Mouse (Mus musculus): ENCODE results near the gene Vmn1r214. TPM values are rescaled to one million over a fixed set of nuclear protein-coding genes. Genes with fewer than 3 reads are reported as not detected.

The Vmn1r214 gene
- polyA plus RNA-seq, 1 experiment, result not detected

- H3K36me3 ChIP-seq (ENCODE audit: control insufficient read depth, insufficient read depth, low read length), result no peaks in the 10 kb centered on the region
Measured at GRCm38 (mm10) chr13:23057778-23058177, 27.6 kb downstream of the Vmn1r214 start.

GRCm38 (mm10) chr13:23067725-23068124 lies 37.5 kb downstream of the Vmn1r214 start, which contains the start of gene Vmn1r215:
Gene Vmn1r215 (plus strand): TSS chr13:23068025.
- TF ChIP-seq POLR2A (IDR thresholded peaks at IDR 0.05; ENCODE audit: control insufficient read depth, low read depth, low read length) (no peak), CTCF (IDR thresholded peaks at IDR 0.05; ENCODE audit: control insufficient read depth, insufficient read depth, insufficient replicate concordance, low read depth, low read length) (no peak)
- H3K27ac ChIP-seq (ENCODE audit: control insufficient read depth, insufficient read depth, low read depth, low read length), result no peak within 1 kb of the TSS

More at GRCm38 (mm10) chr13:23057778-23058177, 27.6 kb downstream of the Vmn1r214 start:
- no peaks in the 10 kb centered on the region for H3K27me3 ChIP-seq (ENCODE audit: control insufficient read depth, insufficient read depth, low read length)
- H3K4me1 ChIP-seq (ENCODE audit: control insufficient read depth, insufficient read depth, low read length), result no peaks in the 10 kb centered on the region
- H3K27ac ChIP-seq (ENCODE audit: control insufficient read depth, insufficient read depth, low read depth, low read length), result no peak overlapping the region
- no peak overlapping the region for H3K4me3 ChIP-seq (ENCODE audit: control insufficient read depth, low read depth, low read length)
- no peak for TF ChIP-seq POLR2A (IDR thresholded peaks at IDR 0.05; ENCODE audit: control insufficient read depth, low read depth, low read length)

DNA sequence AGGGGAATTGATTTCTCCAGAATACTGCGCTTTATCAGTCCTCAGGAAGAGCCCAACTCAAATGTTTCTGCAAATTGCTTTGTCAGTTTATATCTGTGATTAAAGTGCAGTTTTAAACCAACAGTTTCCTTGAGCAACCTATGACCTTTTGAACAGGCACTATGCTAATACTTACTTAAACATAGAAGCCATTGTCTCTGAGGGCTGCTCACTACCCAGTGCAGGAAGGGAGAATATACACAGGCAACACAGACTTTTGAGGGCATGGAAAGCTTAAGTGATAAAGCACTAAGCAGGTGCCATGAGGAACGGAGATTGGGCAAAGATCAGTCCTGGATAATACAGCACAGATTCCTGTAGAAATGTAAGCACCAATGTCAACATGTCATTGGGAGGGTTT lies 39.1 kb downstream of the Vmn1r214 start:
- TF ChIP-seq POLR2A (IDR thresholded peaks at IDR 0.05; ENCODE audit: control insufficient read depth, low read depth, low read length), result no peak
- no peak for TF ChIP-seq CTCF (IDR thresholded peaks at IDR 0.05; ENCODE audit: control insufficient read depth, insufficient read depth, insufficient replicate concordance, low read depth, low read length)
- H3K4me1 ChIP-seq (ENCODE audit: control insufficient read depth, insufficient read depth, low read length), result no peaks in the 10 kb centered on the region
- H3K27ac ChIP-seq (ENCODE audit: control insufficient read depth, insufficient read depth, low read depth, low read length), result no peak overlapping the region
- no peaks in the 10 kb centered on the region for H3K36me3 ChIP-seq (ENCODE audit: control insufficient read depth, insufficient read depth, low read length)
- no peak overlapping the region for H3K4me3 ChIP-seq (ENCODE audit: control insufficient read depth, low read depth, low read length)
- no peaks in the 10 kb centered on the region for H3K27me3 ChIP-seq (ENCODE audit: control insufficient read depth, insufficient read depth, low read length)

More at GRCm38 (mm10) chr13:23067725-23068124, 37.5 kb downstream of the Vmn1r214 start, which contains the start of gene Vmn1r215:
- Histone ChIP-seq H3K4me1 (ENCODE audit: control insufficient read depth, insufficient read depth, low read length) (no peaks in the 10 kb centered on the region), H3K36me3 (ENCODE audit: control insufficient read depth, insufficient read depth, low read length) (no peaks in the 10 kb centered on the region), H3K4me3 (ENCODE audit: control insufficient read depth, low read depth, low read length) (no peak within 1 kb of the TSS), H3K27me3 (ENCODE audit: control insufficient read depth, insufficient read depth, low read length) (no peaks in the 10 kb centered on the region)

Other genes starting within 250 kb of the Vmn1r214 start
- gene Vmn1r209, start 220.7 kb upstream of the Vmn1r214 start, polyA plus RNA-seq (2012; rRNA removed), result not detected in 2 replicates
- not detected in 2 replicates for gene Vmn1r210, start 199.1 kb upstream of the Vmn1r214 start, polyA plus RNA-seq (2012; rRNA removed)
- not detected in 2 replicates for gene Vmn1r211, start 172.9 kb upstream of the Vmn1r214 start, polyA plus RNA-seq (2012; rRNA removed)
- gene Vmn1r212, start 146.2 kb upstream of the Vmn1r214 start, polyA plus RNA-seq (2012; rRNA removed), result not detected in 2 replicates
- not detected in 2 replicates for gene Vmn1r213, start 22.8 kb upstream of the Vmn1r214 start, polyA plus RNA-seq (2012; rRNA removed)
- not detected in 2 replicates for gene Vmn1r215, start 37.6 kb downstream of the Vmn1r214 start, polyA plus RNA-seq (2012; rRNA removed)
- not detected in 2 replicates for gene Vmn1r217, start 87.8 kb downstream of the Vmn1r214 start, polyA plus RNA-seq (2012; rRNA removed)
- gene Vmn1r218, start 102.7 kb downstream of the Vmn1r214 start, polyA plus RNA-seq (2012; rRNA removed), result not detected in 2 replicates
- not detected in 2 replicates for gene Vmn1r219, start 128.9 kb downstream of the Vmn1r214 start, polyA plus RNA-seq (2012; rRNA removed)
- gene Vmn1r220, start 157.6 kb downstream of the Vmn1r214 start, polyA plus RNA-seq (2012; rRNA removed), result not detected in 2 replicates
- not detected in 2 replicates for gene Vmn1r221, start 183.7 kb downstream of the Vmn1r214 start, polyA plus RNA-seq (2012; rRNA removed)
- gene Vmn1r222, start 205.5 kb downstream of the Vmn1r214 start, polyA plus RNA-seq (2012; rRNA removed), result 0.06 TPM in 1 of 2 replicates, not detected in the other
- not detected in 2 replicates for gene Vmn1r223, start 216.7 kb downstream of the Vmn1r214 start, polyA plus RNA-seq (2012; rRNA removed)